Comparison of ENCODE assay signal across 8 mouse cellular contexts in genomic region chr10:58342199-58342598, GRCm38 (mm10). TPM values are rescaled to one million over a fixed set of nuclear protein-coding genes. Genes with fewer than 3 reads are reported as not detected.
DNase-seq lines count a peak whose midpoint lies in the region; ATAC-seq and TF ChIP-seq lines count a peak whose summit lies in the region.
"Had no signal": no experiment of that assay in that cellular context is flagged by ENCODE, and none has a peak within 500 bp of the region (broad histone marks: within the 10 kb centered on the region; RNA-seq: fewer than 3 reads in every experiment).

No protein-coding gene starts in this region.

- no peak for DNase-seq in kidney, adult 9 months
- no peak for DNase-seq in spleen, adult 2 months (ENCODE audit: low read depth in 1 of 2, low spot score in 2 of 2)
- DNase-seq in spleen, adult 18-20 months: no peak
- no peak for DNase-seq in frontal cortex, postnatal 14 days (ENCODE audit: low spot score in 2 of 2)
- DNase-seq: cerebellum, adult 11 months had no signal

- TF ChIP-seq POLR2A in spleen, adult 2 months (IDR thresholded peaks at IDR 0.05; ENCODE audit: low read depth, low read length): no peak

- H3K4me1 ChIP-seq in kidney, embryonic 14.5 days (ENCODE audit: control insufficient read depth, insufficient read depth, low read length): peaks cover 23% of the 10 kb centered on the region
- peaks cover 6% of the 10 kb centered on the region; the same call in 1 of the 2 replicates for H3K4me1 ChIP-seq in spleen, adult 2 months (ENCODE audit: control insufficient read depth, insufficient read depth, insufficient read length)
- peaks cover 8% of the 10 kb centered on the region; the same call in 1 of the 2 replicates for H3K4me1 ChIP-seq in limb, embryonic 15.5 days

- H3K4me3 ChIP-seq in kidney, embryonic 14.5 days (ENCODE audit: low read length): no peak overlapping the region
- H3K4me3 ChIP-seq in spleen, adult 2 months (ENCODE audit: extremely low read depth, insufficient read depth, insufficient read length): no peak overlapping the region
- H3K4me3 ChIP-seq in limb, embryonic 15.5 days: no peak overlapping the region

- no peaks in the 10 kb centered on the region for H3K9me3 ChIP-seq in kidney, embryonic 14.5 days (ENCODE audit: control insufficient read depth, low read length)
- no peaks in the 10 kb centered on the region for H3K9me3 ChIP-seq in limb, embryonic 15.5 days

- no peak overlapping the region for H3K4me2 ChIP-seq in kidney, embryonic 14.5 days (replicated peaks; ENCODE audit: low read depth, low read length)
- H3K4me2 ChIP-seq in limb, embryonic 15.5 days: no peak overlapping the region

- ATAC-seq in kidney, embryonic 14.5 days (ENCODE audit: low FRiP score, low TSS enrichment): no peak
- ATAC-seq in limb, embryonic 15.5 days (ENCODE audit: insufficient number of reproducible peaks, low FRiP score, low TSS enrichment, low read depth): no peak
- ATAC-seq in frontal cortex, adult (ENCODE audit: low TSS enrichment): no peak

- 72% methylated on average over 2 of the region's 2 CpGs for WGBS in kidney, embryonic 14.5 days
- WGBS in spleen, adult 2 months: 74% methylated on average over 2 of the region's 2 CpGs
- WGBS in limb, embryonic 15.5 days: 74% methylated on average over 2 of the region's 2 CpGs

- H3K27ac ChIP-seq in kidney, embryonic 14.5 days (ENCODE audit: low read depth, low read length): peak overlapping the region; percentile 80; the same call in 1 of the 2 replicates
- peak overlapping the region; percentile 13; the same call in 1 of the 2 replicates for H3K27ac ChIP-seq in spleen, adult 2 months (ENCODE audit: insufficient read depth, low read length)
- peak overlapping the region; percentile 65 for H3K27ac ChIP-seq in limb, embryonic 15.5 days

- H3K27me3 ChIP-seq in kidney, embryonic 14.5 days (ENCODE audit: control insufficient read depth, insufficient read depth, low read length): no peaks in the 10 kb centered on the region
- no peaks in the 10 kb centered on the region for H3K27me3 ChIP-seq in spleen, adult 2 months (ENCODE audit: control insufficient read depth, insufficient read depth, low read length)
- H3K27me3 ChIP-seq in limb, embryonic 15.5 days: no peaks in the 10 kb centered on the region

- H3K36me3 ChIP-seq in kidney, embryonic 14.5 days (ENCODE audit: control insufficient read depth, insufficient read depth, low read length): no peaks in the 10 kb centered on the region; the same call in 1 of the 2 replicates
- H3K36me3 ChIP-seq in spleen, adult 2 months (ENCODE audit: control insufficient read depth, insufficient read depth, low read length): 0 out of 2 replicates have a peak, but pooled peaks cover 1% of the 10 kb centered on the region
- no peaks in the 10 kb centered on the region for H3K36me3 ChIP-seq in limb, embryonic 15.5 days

- no peak overlapping the region for H3K9ac ChIP-seq in kidney, embryonic 14.5 days (ENCODE audit: low read depth, low read length)
- H3K9ac ChIP-seq in limb, embryonic 15.5 days: no peak overlapping the region

- TF ChIP-seq CTCF in spleen, adult 2 months (IDR thresholded peaks at IDR 0.05; ENCODE audit: extremely low read depth, insufficient read depth, insufficient read length, insufficient replicate concordance): no peak

RNA-seq across cellular contexts. Expression of gene Lims1, which starts 18.9 kb away (rescaled TPM):
- 112 and 131 TPM in 2 replicates for polyA plus RNA-seq in kidney, embryonic 14.5 days (2014; fragmentation: Nextera tagmentation; extraction: Ambion mirVana)
- polyA plus RNA-seq in spleen, adult 2 months (2012; rRNA removed): 11.4 and 15.7 TPM in 2 replicates
- polyA plus RNA-seq in limb, embryonic 15.5 days (2015; fragmentation: Nextera tagmentation; extraction: Ambion mirVana): 120 and 141 TPM in 2 replicates

Comparison
In these comparisons a context has a peak if more than half of its experiments do, and no peak if none do; other contexts are left out.
1. H3K27ac ChIP-seq: peak in every context shown above with its lines; median percentile 80 in kidney, embryonic 14.5 days; 65 in limb, embryonic 15.5 days; 13 in spleen, adult 2 months.